Mouse (Mus musculus): ENCODE measurements around the gene Olfr294.

Gene Olfr294

GRCm38 (mm10) chr7:86616543-86616942 lies at the start of gene Olfr294:
Gene Olfr294, minus strand, starts transcription at chr7:86616643.
- DNase-seq (ENCODE audit: low read depth), result no peak

- no peak for DNase-seq (ENCODE audit: low read depth)
These were observed 32.3 kb upstream of the Olfr294 start, which contains the start of gene Olfr293 for GRCm38 (mm10) chr7:86648761-86649160. Gene Olfr293, plus strand, starts transcription at chr7:86649061.

DNA sequence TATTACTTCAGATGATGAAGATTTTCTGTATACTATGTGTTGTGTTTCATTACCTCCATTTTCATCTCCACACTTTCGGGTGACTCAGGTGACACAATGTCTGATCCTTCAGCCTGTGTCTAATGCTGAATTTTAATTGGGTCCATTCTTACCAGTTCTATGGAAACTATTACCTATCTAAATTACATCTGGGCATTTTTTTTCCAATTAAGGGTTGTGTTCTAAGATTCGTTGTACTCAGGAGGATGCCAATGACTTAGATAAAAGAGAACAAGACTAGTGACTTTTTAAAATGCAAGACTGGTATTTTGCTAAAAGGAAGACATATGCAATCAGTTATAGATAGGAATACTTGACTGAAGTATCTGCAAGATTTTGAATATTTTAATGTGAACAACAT lies 32.9 kb downstream of the Olfr294 start, which contains the start of gene Olfr295:
Gene Olfr295 (plus strand): TSS at position 301 of the 400 bp plus-strand sequence.
- no peak for DNase-seq (ENCODE audit: low read depth)

All from naive thymus-derived CD4-positive, alpha-beta T cell, adult 2 months (primary cell).